Mouse (Mus musculus) forebrain, embryonic 14.5 days (tissue): Measurements from ENCODE around the gene Rad9a. TPM values are rescaled to one million over a fixed set of nuclear protein-coding genes. Genes with fewer than 3 reads are reported as not detected.

Experiments used
- ATAC-seq: fragments of 200-750 bp; cut with Nextera tagmentation; 2 replicates; pipeline ENCODE4 v1.8.0; 2017; ENCODE audit warnings: mild to moderate bottlenecking, moderate library complexity
- DNase-seq: peaks from one replicate; pipeline ENCODE4 v3.0.0-alpha.2; 2015; ENCODE audit warnings: low spot score
- H3K27ac ChIP-seq: fragments of 300-500 bp; sonication (generic); 2 replicates; pipeline ENCODE4 v1.5.1; 2014; ENCODE audit warnings: low read depth, mild to moderate bottlenecking, control low read depth, low read length, moderate library complexity
- H3K27me3 ChIP-seq: fragments of 300-500 bp; sonication (generic); replicated peaks from 2 replicates; pipeline ENCODE4 v1.6.1; 2014; ENCODE audit warnings: low read length, control low read depth, mixed read lengths; ENCODE audit not compliant: control insufficient read depth, insufficient read depth
- H3K36me3 ChIP-seq: fragments of 300-500 bp; sonication (generic); 2 replicates; pipeline ENCODE4 v1.6.1; 2014; ENCODE audit warnings: low read length, control low read depth; ENCODE audit not compliant: control insufficient read depth, insufficient read depth
- H3K4me1 ChIP-seq: fragments of 300-500 bp; sonication (generic); 2 replicates; pipeline ENCODE4 v1.6.1; 2014; ENCODE audit warnings: antibody characterized with exemption, low read length, control low read depth; ENCODE audit not compliant: control insufficient read depth, insufficient read depth
- H3K4me2 ChIP-seq: fragments of 300-500 bp; sonication (generic); 2 replicates; pipeline ENCODE4 v1.6.1; 2014; ENCODE audit warnings: mild to moderate bottlenecking, control low read depth, low read length
- H3K4me3 ChIP-seq: fragments of 300-500 bp; sonication (generic); 2 replicates; pipeline ENCODE4 v1.5.1; 2014; ENCODE audit warnings: low read depth, low read length, control low read depth
- H3K9ac ChIP-seq: fragments of 300-500 bp; sonication (generic); 2 replicates; pipeline ENCODE4 v1.6.1; 2014; ENCODE audit warnings: mild to moderate bottlenecking, low read length, control low read depth, moderate library complexity
- H3K9me3 ChIP-seq: fragments of 300-500 bp; sonication (generic); replicated peaks from 2 replicates; pipeline ENCODE4 v1.6.1; 2016; ENCODE audit warnings: low read length, control low read depth, mixed read lengths; ENCODE audit not compliant: control insufficient read depth
- WGBS: fragments of 180-500 bp; shearing (Covaris S2); extraction: QIAGEN DNeasy Blood & Tissue Kit; methylation state at CpG from one replicate; pipeline ENCODE4 v1.1.7; 2014; 5-methylcytosine and 5-hydroxymethylcytosine counted together
- polyA plus RNA-seq: library from polyadenylated mRNA; unstranded; fragments of >200 nt; fragmentation: Nextera tagmentation; extraction: Ambion mirVana; gene quantifications from 2 replicates; pipeline ENCODE4 v1.2.1, GENCODE M21; 2014

The Rad9a gene
- polyA plus RNA-seq, 1 experiment from 2014 or later, result 25.5 TPM

- H3K9me3 ChIP-seq, result no peaks in the 10 kb centered on the region
- H3K4me3 ChIP-seq, result no peak overlapping the region
- DNase-seq, result no peak
- 69% methylated on average over 3 of the region's 3 CpGs for WGBS
- peaks cover 16% of the 10 kb centered on the region for H3K36me3 ChIP-seq
- no peak overlapping the region for H3K4me2 ChIP-seq
- 0 out of 2 replicates have a peak, but pooled peaks cover 3% of the 10 kb centered on the region for H3K27me3 ChIP-seq
- peaks cover 17% of the 10 kb centered on the region for H3K4me1 ChIP-seq
- H3K27ac ChIP-seq, result no peak overlapping the region
- no peak overlapping the region for H3K9ac ChIP-seq
- ATAC-seq, result no peak
Observed at GRCm38 (mm10) chr19:4203148-4203547, 1.7 kb upstream of the Rad9a start.

- no peak for ATAC-seq
- H3K4me3 ChIP-seq, result peak overlapping the region; percentile 56
- peak overlapping the region; percentile 73 for H3K9ac ChIP-seq
- H3K4me2 ChIP-seq, result peak overlapping the region; percentile 83
- DNase-seq, result no peak
- 31% methylated on average over 7 of the region's 7 CpGs for WGBS
- no peak overlapping the region for H3K27ac ChIP-seq
- H3K36me3 ChIP-seq, result peaks cover 24% of the 10 kb centered on the region
- H3K9me3 ChIP-seq, result no peaks in the 10 kb centered on the region
- 0 out of 2 replicates have a peak, but pooled peaks cover 3% of the 10 kb centered on the region for H3K27me3 ChIP-seq
- H3K4me1 ChIP-seq, result peaks cover 17% of the 10 kb centered on the region
Observed at GRCm38 (mm10) chr19:4202149-4202548, 687 bp upstream of the Rad9a start.

- H3K9ac ChIP-seq, result no peak overlapping the region
- WGBS, result 80% methylated on average over 3 of the region's 3 CpGs
- H3K4me2 ChIP-seq, result no peak overlapping the region
- ATAC-seq (no peak), DNase-seq (no peak)
- peaks cover 23% of the 10 kb centered on the region for H3K4me1 ChIP-seq
- H3K27me3 ChIP-seq, result no peaks in the 10 kb centered on the region
- H3K4me3 ChIP-seq, result no peak overlapping the region
- H3K36me3 ChIP-seq, result peaks cover 65% of the 10 kb centered on the region
- H3K27ac ChIP-seq, result no peak overlapping the region
- H3K9me3 ChIP-seq, result no peaks in the 10 kb centered on the region
Observed at GRCm38 (mm10) chr19:4197180-4197579, 4.3 kb downstream of the Rad9a start.

- Histone ChIP-seq H3K36me3 (peaks cover 65% of the 10 kb centered on the region), H3K4me2 (no peak overlapping the region)
- no peak for ATAC-seq
Observed at GRCm38 (mm10) chr19:4196548-4196947, 4.9 kb downstream of the Rad9a start.

GRCm38 (mm10) chr19:4196048-4196447, 5.4 kb downstream of the Rad9a start:
- Histone ChIP-seq H3K9ac (no peak overlapping the region), H3K4me2 (no peak overlapping the region), H3K4me1 (peaks cover 18% of the 10 kb centered on the region), H3K27me3 (no peaks in the 10 kb centered on the region), H3K27ac (no peak overlapping the region), H3K9me3 (no peaks in the 10 kb centered on the region), H3K36me3 (peaks cover 65% of the 10 kb centered on the region), H3K4me3 (no peak overlapping the region)
- DNase-seq, result no peak
- ATAC-seq, result no peak
- WGBS, result 66% methylated on average over 2 of the region's 2 CpGs

More at GRCm38 (mm10) chr19:4196548-4196947, 4.9 kb downstream of the Rad9a start:
- WGBS, result 51% methylated on average over 5 of the region's 5 CpGs
- DNase-seq, result no peak
- peaks cover 18% of the 10 kb centered on the region for H3K4me1 ChIP-seq
- no peaks in the 10 kb centered on the region for H3K27me3 ChIP-seq
- no peak overlapping the region for H3K27ac ChIP-seq
- H3K4me3 ChIP-seq, result no peak overlapping the region
- H3K9me3 ChIP-seq, result no peaks in the 10 kb centered on the region
- H3K9ac ChIP-seq, result no peak overlapping the region

GRCm38 (mm10) chr19:4194776-4195650, 6.4 kb downstream of the Rad9a start:
- H3K27me3 ChIP-seq, result no peaks in the 10 kb centered on the region
- no peak overlapping the region for H3K4me3 ChIP-seq
- H3K9me3 ChIP-seq, result no peaks in the 10 kb centered on the region
- ATAC-seq, result no peak
- no peak overlapping the region for H3K27ac ChIP-seq
- peaks cover 65% of the 10 kb centered on the region for H3K36me3 ChIP-seq
- H3K4me2 ChIP-seq, result no peak overlapping the region
- WGBS, result 72% methylated on average over 12 of the region's 12 CpGs
- peaks cover 8% of the 10 kb centered on the region for H3K4me1 ChIP-seq
- no peak for DNase-seq
- H3K9ac ChIP-seq, result no peak overlapping the region

- H3K27me3 ChIP-seq, result no peaks in the 10 kb centered on the region
- no peak overlapping the region for H3K9ac ChIP-seq
- H3K9me3 ChIP-seq, result no peaks in the 10 kb centered on the region
- H3K4me3 ChIP-seq, result no peak overlapping the region
- no peak overlapping the region for H3K4me2 ChIP-seq
- H3K27ac ChIP-seq, result no peak overlapping the region
- ATAC-seq (no peak), DNase-seq (no peak)
- WGBS, result 90% methylated on average over 8 of the region's 8 CpGs
- peaks cover 59% of the 10 kb centered on the region for H3K36me3 ChIP-seq
- peaks cover 8% of the 10 kb centered on the region for H3K4me1 ChIP-seq
Observed at GRCm38 (mm10) chr19:4194021-4194724, 7.3 kb downstream of the Rad9a start.

GRCm38 (mm10) chr19:4193129-4193528, 8.3 kb downstream of the Rad9a start:
- Histone ChIP-seq H3K4me1 (peaks cover 8% of the 10 kb centered on the region), H3K9me3 (no peaks in the 10 kb centered on the region), H3K27ac (no peak overlapping the region), H3K4me3 (peak overlapping the region; percentile 99), H3K4me2 (peak overlapping the region; percentile 92), H3K27me3 (no peaks in the 10 kb centered on the region), H3K9ac (peak overlapping the region; percentile 93), H3K36me3 (peaks cover 49% of the 10 kb centered on the region)
- 64% methylated on average over 6 of the region's 6 CpGs for WGBS
- ATAC-seq, result no peak
- DNase-seq, result no peak
